Mouse (Mus musculus) layer of hippocampus, postnatal 25 days (tissue): ENCODE data around the gene Rab44. TPM values are rescaled to one million over a fixed set of nuclear protein-coding genes. Genes with fewer than 3 reads are reported as not detected.
"Not testable (repeated sequence)": the region's sequence is repeated elsewhere in the genome, so short reads cannot be mapped to it uniquely, and the experiment has no call there.

Experiments
- DNase-seq, 2 experiments: peaks; one replicate each; pipeline ENCODE4 v3.0.0; 2022; ENCODE audit warnings: mixed read lengths in 2 of 2, low spot score in 1 of 2; ENCODE audit errors: extremely low spot score in 1 of 2
- total RNA-seq, 2 experiments: library from RNA; stranded (reverse); gene quantifications; 2 replicates each; pipeline ENCODE4 v1.2.3; 2021

The Rab44 gene
- under 1 TPM in 1 of 2 experiments, not detected in 1; 0.07 TPM for total RNA-seq

DNA sequence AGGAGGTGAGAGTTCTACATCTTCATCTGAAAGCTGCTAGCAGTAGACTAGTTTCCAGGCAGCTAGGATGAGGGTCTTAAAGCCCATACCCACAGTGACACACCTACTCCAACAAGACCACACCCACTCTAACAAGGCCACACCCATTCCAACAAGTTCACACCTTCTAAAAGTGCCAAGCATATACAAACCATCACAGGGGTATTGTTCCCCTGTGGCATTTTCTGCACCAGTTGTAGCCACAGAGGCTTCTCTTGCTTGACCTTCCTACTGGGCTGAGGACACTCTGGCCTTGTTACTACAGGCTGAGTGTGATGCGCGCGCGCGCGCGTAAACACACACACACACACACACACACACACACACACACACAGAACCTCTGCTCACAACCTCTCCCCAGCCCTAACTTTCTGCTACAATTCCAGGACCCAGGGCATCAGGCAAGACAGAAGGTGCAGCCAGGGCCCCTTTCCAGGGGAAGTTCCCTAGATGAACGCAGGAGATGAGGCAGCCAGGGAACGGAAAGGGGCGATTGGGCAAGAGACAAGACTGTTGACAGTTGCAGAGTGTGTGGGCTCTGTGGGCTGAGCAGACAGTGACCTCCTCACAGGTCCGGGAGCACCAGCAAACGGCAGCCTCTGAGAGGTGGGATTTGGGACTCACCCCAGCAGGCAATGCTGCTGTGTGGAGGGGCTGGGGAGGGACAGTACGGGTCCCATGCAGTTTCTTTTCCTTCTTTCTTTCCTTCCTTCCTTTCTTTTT lies at the start of gene Rab44:
TSS of gene Rab44 (plus strand) at position 555 of the 762 bp plus-strand sequence.
- DNase-seq = no peak

DNA sequence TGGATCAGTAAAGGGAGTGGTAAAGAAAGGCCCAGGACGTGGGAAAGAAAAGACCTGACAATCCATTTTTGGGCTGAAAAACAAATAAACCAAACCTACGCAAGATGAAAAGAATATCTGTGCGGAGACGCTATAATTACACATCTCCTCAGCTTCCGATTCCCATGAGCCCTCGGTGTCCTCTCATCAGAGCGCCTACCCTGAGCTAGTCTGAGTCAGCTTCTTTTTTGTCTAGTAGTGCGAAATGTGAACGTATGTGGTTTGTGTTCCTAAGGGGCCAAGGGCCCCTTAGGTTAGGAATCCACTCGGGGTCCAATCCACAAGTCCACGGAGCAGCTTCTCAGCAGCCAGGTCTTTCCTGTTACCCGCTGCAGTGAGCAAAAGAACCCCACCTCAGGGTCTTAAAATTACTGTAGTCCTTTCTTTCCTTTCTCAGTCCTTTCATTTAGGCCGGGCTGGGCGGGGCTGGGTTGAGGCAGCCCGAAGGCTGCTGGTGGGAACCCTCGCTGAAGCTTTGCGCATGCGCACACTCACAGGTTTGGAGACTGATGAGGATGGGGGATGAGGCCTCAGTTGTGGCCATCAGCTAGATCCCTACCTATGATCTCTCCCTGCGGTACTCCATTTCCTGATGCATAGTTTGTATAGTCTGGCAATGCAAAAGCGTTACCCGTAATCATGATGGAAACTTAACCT lies 48.6 kb upstream of the Rab44 start:
- DNase-seq = no peak

DNA sequence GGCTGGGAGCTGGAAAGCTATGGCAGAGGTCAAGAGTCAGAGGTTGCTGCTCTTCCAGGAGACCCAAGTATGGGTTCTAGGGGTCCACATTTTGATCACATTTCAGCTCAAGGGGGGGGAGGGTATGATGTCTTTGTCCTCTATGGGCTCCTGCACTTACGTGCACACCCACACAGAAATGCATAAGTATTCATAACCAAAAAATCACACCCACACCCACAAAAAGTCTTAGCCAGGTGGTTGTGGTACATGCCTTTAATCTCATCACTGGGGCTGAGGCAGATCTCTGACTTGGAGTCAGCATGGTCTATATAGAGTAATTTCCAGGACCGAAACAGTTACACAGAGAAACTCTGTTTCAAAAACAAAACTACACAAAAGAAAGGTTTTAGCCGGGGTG lies 48.0 kb upstream of the Rab44 start:
- DNase-seq = no peak

DNA sequence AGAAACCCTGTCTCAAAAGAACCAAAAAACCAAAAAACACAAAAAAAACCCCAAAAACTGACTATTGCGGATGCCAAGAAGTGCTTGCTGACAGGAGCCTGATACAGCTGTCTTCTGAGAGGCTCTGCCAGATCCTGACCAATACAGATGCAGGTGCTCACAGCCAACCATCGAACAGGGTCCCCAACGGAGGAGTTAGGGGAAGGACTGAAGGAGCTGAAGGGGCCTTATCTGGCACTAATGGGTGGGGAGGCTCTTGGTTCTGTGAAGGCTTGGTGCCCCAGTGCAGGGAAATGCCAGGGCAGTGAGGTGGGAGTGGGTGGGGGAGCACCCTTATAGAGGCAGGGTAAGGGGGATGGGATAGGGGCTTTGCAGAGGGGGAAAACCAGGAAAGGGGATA lies 46.5 kb upstream of the Rab44 start:
- not testable (repeated sequence) for DNase-seq

DNA sequence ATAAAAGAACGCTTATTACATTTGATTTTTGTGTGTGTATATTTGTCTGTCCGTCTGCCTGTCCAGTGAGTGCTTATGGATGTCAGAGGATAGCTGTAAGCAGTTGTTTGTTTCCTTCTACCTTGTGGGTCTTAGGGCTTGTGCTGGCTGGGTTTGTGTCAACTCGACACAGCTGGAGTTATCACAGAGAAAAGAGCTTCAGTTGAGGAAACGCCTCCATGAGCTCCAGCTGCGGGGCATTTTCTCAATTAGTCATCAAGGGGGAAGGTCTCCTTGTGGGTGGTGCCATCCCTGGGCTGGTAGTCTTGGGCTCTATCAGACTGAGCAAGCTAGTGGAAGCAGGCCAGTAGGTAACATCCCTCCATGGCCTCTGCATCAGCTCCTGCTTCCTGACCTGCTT lies 46.1 kb upstream of the Rab44 start:
- DNase-seq = no peak

DNA sequence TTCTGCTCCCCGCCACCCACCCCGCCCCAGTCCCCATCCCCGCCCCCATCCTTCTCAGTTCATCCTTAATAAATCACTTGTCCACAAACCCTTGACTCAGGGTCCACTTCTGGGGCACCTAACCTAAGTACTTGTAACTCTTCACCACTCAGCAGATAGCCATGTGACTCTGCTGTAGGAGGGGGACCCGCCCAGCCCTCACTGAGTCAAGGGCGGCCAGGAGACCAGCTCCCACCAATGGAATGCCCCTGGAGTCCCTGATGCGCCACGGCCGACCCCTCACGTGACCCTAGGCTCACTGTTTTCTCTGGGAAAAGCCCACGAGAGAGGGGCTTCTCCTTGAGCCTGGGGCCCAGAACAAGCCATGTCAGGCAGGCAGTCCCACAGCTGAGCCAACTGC lies 44.9 kb upstream of the Rab44 start:
- no peak for DNase-seq

DNA sequence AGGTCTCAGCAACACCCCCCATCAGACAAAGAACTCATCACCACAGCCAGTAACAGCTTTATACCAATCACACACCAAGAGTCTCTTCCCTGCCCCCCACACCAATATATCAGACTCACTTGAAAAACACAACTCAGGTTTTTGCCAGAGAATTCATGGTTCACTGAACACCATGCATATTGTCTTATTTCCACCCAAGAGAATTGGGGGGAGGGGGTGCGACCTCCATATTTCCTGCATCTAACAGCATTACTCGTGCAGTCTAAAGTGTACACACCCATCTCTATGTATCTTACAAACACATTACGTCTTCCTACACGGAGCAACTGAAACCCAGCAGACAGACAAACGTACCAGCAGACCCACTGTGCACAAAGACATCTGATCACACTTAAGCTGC lies 42.1 kb upstream of the Rab44 start:
- no peak for DNase-seq

DNA sequence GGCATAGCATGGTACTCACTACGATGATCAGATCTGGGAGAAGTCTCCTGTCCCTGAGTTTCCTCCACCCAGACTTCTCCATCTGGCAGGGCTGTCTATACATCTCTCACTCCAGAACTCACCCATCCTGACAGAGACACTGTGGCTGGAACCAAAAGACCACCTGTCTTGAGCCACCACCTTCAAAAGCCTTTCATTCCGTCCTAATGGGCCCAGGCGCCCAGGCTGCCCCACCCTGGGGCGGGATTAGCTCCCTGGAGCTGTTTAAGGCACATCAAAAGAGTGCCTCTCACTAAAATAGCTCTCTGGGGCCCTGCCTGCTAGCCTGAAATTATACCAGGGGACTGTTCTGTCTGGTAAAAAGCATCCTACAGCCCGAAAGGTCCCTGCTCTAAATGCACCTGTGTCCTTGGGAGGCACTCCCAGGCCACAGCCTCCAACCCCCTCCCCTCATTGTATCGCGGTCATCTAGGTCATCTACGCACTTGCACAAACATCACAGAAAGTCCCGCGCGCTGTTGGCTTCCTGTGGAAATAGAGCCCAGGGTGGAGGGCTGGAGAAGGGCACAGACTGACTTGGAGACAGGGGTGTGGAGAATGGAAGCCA lies 41.1 kb upstream of the Rab44 start:
- no peak for DNase-seq

DNA sequence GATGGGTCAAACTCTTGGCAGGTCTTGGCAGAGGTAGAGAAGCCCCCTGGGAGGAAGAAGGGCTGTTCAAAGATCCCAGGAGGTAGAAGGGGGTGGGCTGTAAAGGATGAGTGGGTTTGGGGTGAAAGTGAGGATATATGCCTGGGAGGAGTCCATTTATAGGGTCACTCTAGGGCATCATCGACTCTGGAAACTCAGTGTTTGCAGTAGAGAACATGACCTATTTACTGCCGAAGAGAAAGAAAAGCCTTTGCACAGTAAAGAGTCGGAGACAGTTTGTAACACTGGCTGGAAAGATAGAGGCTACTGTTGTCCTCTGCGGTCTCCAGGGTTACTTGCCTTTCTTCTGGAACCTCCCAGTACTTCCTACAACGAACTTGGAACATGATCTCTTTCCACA lies 40.6 kb upstream of the Rab44 start:
- DNase-seq = no peak

DNA sequence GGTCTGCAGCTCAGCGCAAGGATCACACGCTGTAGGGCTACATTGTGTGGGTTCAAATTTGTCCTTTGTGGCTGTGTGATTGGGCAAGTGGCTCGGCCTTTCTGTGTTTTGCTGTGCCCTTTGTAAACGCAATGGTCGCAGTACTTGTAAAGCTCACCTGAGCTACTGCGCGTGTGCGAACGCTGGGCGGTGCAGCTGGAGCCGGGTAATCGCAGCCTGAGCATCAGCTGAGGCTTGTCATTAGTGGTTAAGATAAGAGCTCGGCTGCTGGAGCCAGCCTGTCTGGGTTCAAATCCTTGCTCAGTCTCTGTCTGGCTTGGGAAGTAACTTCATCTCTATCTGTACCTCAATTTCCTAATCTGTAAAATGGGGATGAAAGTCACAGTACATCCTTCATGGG lies 39.9 kb upstream of the Rab44 start:
- DNase-seq = no peak

DNA sequence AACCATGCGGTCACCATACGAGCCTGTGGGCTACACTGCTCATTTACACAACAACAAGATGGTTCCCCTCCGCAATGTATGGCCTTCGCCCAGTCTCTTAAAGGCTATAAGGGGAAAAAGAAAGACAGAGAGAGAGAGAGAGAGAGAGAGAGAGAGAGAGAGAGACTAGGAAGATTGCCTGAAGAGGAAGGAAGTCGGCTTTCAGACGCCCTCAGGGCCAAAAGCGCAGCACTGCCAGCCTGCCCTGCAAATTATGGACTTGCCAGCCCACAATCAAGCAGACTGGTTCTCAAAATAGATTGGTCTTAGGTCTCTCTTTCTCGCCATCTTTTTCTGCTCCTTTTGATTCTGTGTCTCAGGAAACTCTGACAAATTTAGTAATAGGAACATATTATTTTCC lies 37.7 kb upstream of the Rab44 start:
- no peak for DNase-seq

DNA sequence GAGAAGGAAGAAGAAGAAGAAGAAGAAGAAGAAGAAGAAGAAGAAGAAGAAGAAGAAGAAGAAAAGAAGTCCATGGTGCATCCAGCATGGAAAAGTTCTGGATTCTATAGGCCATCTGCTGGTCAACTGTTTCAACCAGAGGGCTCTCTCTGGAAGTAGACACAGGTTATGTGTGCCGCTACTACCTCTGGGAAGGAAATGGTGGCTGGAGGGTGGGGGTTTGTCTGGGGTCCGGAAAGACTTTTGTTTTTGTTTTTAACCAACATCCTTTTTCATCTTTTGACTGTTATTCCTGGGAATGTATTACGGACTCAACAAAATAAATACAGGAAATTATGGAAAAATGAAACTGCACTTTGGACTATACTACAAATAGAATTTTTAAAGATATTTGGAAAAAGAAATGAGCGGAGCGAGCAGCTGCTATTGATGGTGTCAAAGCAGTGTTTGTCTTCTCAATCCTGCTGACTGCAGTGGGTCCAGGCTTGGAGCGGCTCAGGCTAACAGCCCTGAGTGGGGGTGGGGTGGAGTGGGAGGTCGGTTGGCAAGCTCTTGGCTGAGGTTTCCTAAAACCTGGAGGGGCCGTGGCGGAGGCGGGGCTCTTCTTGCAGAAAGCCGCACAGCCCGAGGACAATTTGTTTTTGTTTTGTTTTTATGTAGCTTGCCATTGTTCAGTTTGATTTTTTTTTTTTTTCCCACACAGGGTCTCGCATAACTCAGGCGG lies 36.0 kb upstream of the Rab44 start:
- DNase-seq = peak; percentile 36 to 53

DNA sequence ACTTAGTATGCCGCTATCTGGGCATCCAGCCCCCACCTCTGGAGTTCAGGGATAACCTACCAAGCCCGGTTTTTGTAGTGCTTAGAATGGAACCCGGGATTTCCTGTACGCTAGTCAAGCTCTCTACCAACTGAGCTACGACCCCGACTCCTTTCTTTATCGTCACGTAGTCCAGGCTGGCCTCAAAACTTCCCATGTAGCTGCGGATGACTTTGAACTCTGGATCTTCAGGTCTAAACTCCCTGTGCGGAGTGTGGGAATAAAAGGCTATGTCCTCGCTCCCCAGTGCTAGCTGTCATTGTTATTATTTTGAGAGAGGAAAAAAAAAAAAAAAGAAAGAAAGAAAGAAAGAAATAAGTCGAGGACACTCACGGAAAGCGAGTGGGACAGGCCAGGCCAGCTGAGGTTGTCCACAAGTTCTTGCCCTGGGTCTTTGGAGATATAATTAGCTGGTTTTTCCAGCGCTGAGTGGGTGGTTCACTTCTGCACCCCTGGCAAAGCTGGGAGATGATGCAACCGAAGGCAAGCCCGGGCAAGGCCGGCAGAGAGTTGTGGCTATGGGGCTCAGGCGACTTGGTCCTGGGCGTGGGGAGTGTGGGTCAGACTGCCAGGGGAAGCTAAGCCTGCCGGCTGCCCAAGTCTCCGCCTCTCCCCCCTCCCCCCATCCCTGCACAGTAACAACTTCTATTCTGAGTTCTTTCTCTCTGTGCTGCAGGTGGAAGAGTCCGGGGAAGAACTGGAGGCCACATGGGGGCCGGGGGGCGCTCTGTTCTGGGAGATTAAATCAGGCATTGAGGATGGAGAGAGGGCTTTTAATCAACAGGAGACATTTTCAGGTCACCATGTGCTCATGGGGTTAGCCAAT lies 35.2 kb upstream of the Rab44 start:
- DNase-seq = no peak

DNA sequence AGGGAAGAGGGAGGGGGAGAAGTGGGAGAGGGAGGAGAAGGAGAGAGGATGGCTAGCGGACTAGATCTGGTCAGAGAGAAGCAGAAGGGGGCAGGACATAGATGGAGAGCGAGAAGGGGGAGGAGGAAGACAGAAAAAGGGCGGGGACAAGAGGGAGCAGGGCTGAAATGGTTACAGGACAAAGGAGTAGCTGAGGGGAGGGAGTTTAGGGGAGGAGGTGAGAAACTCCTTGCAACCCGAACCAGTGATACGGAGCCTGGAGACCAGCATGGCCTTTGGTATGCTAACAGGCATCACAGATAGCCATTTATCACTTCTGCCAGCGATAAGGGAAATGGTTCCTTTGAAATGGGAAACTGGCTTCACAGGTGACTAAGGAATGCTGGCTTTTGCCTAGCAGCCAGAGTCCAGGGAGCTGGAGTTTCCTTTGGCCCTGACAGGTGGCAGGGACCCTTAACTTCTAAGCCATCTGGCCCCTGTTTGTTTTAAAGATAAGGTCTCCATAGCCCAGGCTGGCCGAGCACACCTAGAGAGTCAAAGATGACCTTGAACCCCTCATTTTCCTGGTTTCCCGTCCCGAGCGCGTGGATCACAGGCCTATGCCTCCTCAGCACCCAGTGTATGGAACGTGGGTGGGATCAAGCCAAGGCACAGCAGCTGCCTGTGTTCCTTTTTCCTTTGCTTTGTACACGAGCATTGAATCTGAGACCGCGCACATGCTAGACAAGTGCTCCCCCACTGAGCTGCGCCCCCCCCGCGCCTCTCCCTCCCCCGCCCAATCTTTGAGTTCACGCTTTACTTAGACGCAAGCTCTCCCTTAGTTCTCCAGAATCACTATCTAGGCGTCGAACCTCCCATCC lies 33.0 kb upstream of the Rab44 start:
- no peak for DNase-seq

DNA sequence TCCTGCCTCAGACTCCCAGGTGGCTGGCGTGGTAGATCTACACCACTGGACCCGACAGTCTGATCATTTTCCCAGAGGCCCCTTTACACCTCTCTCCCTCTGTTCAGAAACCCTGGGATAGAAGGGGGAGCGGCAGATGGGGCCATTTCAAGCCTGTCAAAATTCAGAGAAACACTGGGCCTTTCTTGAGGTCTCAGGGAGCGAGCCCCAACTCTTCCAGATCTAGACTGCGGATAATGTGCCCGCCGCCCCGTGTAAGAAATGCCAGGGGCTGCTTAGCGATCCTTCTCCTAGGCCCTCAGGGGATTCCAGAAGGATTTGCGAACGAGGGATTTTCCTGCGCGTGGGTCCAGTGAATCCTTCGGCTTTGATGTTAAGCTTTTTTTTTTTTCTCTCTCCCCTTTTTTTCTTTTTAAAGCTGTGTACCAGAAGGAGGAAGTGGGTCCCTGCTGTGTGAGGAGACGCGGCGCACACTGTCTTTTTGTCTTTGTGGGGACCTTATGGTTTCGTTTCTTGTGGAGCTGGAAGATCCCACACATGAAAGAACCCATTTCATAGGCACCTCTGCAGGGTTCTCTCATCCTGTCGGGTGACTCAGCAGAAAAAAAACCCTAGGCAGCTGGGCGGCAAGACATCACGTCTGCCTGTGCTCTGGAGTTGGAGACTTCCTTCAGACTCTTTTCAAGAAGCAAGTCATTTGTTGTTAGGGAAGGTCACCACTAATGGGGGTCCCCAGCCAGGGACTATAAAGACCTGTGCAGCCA lies 32.1 kb upstream of the Rab44 start:
- no peak for DNase-seq

DNA sequence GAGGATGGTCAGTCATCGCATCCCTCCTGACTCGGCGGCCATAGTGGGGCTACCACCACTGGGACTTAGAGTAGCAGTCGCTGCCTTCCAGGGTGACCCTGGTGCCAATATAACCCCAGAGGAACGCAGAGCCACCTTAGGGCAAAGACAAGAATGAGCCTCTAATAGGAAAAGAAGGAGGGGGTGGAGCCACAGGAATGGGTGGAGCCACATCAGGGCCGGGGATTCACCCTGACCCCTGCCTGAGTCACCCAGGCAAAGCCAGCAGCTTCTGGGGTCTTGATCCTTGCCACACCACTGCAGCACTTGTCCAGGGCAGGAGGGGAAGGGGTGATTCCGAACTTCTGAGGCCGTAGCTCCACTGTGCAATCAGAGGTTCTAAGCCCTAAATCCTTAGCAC lies 30.4 kb upstream of the Rab44 start:
- DNase-seq = no peak

DNA sequence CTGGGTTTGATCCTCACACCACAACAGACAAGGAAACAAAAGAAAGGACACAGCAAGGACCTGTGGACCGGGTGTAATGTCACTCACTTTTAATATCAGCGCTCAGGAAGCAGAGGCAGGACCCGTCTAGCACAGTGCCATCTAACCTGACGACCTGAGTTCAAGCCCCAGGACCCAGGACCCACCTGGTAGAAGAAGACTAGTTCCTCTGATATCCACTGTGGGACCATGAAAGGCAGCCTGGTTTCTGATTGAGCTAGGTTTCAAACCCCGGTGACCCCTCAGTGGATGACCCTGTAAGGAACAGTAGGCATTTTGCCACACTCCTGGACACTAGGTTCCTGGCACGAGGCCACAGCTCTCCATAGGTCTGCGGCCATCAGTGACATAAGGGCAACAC lies 29.3 kb upstream of the Rab44 start:
- no peak for DNase-seq

DNA sequence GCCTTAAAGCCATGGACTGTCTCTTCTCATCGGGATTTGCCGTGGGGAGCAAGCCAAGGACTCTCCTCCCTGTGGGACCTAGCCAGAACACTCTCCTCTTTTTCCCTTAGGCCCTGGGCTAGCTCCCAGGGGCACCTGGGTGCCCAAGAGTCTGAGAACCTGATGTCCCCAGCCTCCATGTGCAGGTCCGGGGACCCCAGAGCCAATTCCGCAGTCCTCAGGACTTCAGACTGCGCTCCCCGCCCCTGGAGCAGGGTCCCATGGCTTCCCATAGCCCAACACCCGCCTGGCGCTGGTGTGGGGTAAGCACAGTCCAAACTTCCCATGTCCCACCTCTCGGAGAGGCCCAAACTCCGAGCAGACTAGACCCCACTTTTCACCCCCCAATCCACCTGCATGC lies 28.7 kb upstream of the Rab44 start:
- DNase-seq = no peak

DNA sequence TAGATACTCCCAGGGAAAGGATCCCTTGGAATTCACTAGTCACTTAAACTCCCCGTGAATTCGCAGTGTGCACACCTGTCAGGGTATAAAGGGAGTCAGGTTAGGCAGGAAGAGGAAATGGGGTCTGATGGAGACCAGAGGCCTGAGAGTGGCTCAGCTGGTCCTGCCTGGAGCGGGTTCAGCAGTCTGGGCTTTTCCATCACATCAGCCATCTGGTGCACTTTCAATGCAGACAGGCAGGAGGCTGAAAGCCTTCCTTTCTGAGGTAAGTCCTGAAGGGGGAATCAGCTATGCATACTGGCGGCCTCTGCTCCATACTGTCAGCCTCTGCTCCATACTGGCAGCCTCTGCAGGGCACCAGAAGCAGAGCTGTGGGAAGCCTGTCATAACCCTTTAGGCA lies 27.0 kb upstream of the Rab44 start:
- DNase-seq = no peak
